Mouse (Mus musculus) activated CD4-positive, CD25-positive, alpha-beta regulatory T cell, adult 9 weeks (primary cell): ENCODE results near the gene Osbpl10. TPM values are rescaled to one million over a fixed set of nuclear protein-coding genes. Genes with fewer than 3 reads are reported as not detected.

ENCODE experiments used
- polyA plus RNA-seq: library from polyadenylated mRNA; unstranded; fragments of 100-300 nt; shearing (Covaris generic); gene quantifications from one replicate; pipeline ENCODE4 v1.2.1, GENCODE M21; 2017

The Osbpl10 gene
- polyA plus RNA-seq = not detected

GRCm38 (mm10) chr9:114978281-114979111, at the start of gene Osbpl10:
Gene Osbpl10 (plus strand): TSS chr9:114978569.

DNA sequence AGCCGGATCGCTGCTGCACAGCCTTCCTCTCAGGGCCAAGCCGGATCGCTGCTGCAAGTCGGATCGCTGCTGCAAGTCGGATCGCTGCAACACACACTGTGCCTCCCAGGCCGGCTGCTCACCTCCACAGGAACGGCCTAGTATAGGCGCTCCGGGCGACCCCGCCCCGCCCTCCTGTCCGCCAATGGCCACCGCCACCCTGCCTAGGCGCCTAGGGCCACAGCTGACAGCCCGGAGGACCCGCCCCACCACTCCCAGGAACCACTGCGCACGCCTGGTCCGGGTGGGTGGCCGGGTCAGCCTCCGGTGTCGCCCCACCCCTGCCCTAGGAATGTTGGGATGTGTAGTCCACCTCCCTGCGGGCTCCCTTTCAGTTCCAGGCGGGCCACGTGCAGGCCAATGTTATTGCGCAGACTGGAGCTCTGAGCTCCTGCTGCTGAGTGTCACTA, 44.6 kb upstream of the Osbpl10 start, which contains the start of gene Gpd1l:
Gpd1l (minus strand) TSS at position 265 of the 449 bp plus-strand sequence.

GRCm38 (mm10) chr9:114982689-114983360, 4.5 kb downstream of the Osbpl10 start, which contains the start of gene Rps27rt:
Gene Rps27rt (minus strand): TSS chr9:114982739.

Other genes starting within 250 kb of the Osbpl10 start
- gene Cmtm6, start 247.5 kb upstream of the Osbpl10 start, polyA plus RNA-seq = 224 TPM
- 135 TPM for gene Cmtm7, start 196.7 kb upstream of the Osbpl10 start, polyA plus RNA-seq
- 0.61 TPM for gene Cmtm8, start 134.4 kb upstream of the Osbpl10 start, polyA plus RNA-seq
- gene Gpd1l, start 44.6 kb upstream of the Osbpl10 start, polyA plus RNA-seq = 39.5 TPM
- 2,496 TPM for gene Rps27rt, start 4.2 kb downstream of the Osbpl10 start, polyA plus RNA-seq